Mouse (Mus musculus): Measurements from ENCODE around the gene Snd1. TPM values are rescaled to one million over a fixed set of nuclear protein-coding genes. Genes with fewer than 3 reads are reported as not detected.
A peak's percentile ranks its signal among the peaks of the same experiment; 100 is the strongest.

Snd1 gene
- total RNA-seq, 2 experiments from 2014 or later = 112 to 139 TPM

GRCm38 (mm10) chr6:28743586-28743985 is 268.6 kb downstream of the Snd1 start:
- no peak for DNase-seq (ENCODE audit: low spot score in 2 of 2)

GRCm38 (mm10) chr6:28745864-28746263 is 270.9 kb downstream of the Snd1 start:
- DNase-seq (ENCODE audit: low spot score in 2 of 2) = no peak

DNA sequence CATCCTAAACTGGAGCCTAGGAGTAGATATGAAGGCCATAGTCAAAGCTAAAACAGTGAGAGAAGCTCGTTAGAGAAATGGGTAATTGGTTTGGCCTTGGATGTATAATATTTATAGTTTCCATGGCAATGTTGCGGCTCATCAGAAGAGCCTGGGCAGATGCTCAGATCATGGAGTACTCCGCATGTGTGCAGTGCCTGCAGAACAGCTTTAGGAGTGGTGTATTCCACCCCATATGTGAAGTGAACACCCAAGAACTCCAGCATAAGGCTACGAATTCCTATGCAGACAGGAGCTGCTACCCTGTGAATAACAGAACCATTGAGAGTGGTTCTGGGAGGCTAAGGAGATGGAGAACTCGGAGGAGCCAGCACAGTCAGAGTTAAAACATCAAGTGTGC is 272.1 kb downstream of the Snd1 start:
- DNase-seq (ENCODE audit: low spot score in 2 of 2) = no peak

DNA sequence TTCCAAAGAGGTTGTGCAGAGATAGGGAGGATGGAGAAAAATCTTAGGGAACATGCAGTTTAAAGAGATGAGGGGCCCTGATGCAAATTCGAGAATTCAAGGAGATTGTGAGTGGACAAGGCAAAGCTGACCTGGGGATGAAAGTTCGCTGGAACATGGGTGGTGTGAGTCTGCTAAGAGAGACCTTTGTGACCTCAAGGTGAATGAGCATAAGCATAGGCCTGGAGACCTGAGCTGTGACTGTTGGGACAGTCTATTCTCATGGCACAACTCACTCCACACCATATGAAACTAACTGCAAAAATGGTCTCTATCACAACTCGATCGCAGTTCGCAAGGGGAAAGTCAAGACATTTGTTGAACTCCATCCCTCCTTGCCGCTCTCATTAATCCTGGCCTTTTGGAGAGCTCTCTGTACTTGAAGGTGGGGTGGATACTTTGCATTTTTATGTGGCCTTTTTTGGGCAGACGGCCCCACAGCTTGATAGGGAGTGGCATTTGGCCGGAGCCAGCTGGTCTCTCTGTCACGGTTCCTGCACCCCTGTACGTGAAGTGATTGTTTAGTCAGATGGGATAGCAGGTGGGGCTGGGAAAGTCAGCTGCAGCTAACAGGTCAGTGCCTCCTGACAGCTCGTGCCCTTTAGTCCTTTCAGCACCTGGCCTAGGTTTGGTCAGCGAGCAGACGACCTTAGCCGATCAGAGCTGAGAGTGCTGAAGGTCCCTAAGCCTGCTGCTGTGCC is 273.2 kb downstream of the Snd1 start:
- DNase-seq (ENCODE audit: low spot score in 2 of 2) = no peak

GRCm38 (mm10) chr6:28749224-28749623 is 274.3 kb downstream of the Snd1 start:
- no peak for DNase-seq (ENCODE audit: low spot score in 2 of 2)

DNA sequence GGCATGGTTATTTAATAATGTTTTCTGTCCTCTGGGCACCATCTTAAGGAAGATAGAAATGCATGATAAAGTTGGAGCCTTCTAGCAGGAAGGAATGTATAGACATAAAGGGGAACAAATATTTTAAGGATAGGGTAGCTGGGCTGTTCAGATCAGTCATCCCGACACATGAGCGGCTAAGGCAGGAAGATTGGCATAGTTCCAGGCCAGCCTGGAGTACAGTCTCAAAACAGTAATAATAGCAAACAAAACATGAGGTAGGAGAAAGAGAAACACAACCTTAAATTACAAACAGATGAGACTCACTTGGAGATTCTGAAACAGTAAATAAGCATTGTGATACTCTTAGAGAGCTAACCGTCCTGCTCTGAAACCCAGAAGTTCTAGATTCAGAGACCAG is 276.2 kb downstream of the Snd1 start:
- DNase-seq (ENCODE audit: low spot score in 2 of 2) = no peak

GRCm38 (mm10) chr6:28753217-28753616 is 278.3 kb downstream of the Snd1 start:
- no peak for DNase-seq (ENCODE audit: low spot score in 2 of 2)

DNA sequence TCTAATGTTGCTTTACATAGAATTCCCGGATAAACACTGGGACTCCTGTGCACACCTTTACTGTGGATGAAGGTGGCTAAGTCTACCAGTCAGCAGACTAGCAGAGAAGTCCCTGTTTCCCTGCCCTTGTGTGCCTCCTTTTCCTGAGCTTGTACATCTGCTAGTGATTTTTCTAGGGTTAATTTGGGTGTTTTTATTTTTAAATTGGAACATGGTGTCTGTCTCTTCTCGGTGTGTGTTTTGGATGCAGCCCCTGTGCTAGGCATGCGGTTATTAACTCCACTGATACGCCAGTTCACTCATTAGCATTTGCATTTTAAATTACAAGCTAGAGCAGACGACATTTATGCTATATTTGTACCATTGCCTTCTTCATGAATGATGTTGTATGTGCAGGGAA is 278.7 kb downstream of the Snd1 start:
- no peak for DNase-seq (ENCODE audit: low spot score in 2 of 2)

GRCm38 (mm10) chr6:28754127-28754898 is 279.4 kb downstream of the Snd1 start:
- no peak for DNase-seq (ENCODE audit: low spot score in 2 of 2)

- peak in 1 of 2 experiments; percentile 26 for DNase-seq (ENCODE audit: low spot score in 2 of 2)
Observed at GRCm38 (mm10) chr6:28756306-28757018, 281.5 kb downstream of the Snd1 start.

DNA sequence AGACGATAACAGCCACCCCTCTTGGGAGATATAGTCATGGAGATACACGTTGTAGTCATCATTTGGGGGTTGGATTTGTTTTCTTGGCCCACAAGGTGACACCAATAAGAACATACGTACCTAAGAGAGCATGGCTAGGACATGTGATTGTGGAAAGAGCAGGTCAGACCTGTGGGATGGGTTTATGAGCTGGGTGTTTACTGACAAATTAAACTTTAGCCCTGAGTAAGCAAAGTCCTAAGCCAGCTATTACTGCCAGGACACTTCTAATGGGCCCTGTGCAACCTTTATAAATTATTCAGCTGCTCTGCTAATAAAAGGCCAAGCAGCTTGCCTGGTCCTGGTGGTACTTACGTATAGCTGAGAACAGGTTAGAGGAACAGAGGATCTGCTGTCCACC is 283.4 kb downstream of the Snd1 start:
- no peak for DNase-seq (ENCODE audit: low spot score in 2 of 2)

DNA sequence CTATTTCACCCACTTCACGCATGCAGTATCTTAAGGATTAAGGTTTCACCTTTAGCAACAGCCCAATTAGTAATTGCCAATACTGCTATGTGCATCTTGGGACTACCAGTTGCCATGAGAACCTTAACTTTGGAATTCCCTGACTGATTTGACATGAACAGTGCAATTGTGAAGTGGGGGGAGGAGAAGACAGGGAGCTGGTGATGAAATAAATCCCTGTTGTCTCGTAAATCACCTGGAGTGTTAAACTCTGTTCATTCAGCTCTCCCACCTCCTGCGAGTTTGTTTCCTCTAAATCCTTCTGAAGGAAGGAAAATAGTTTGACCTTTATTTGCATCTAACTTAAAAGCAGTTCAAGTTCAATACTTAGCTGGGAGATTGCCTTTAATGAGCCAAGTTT is 286.8 kb downstream of the Snd1 start:
- no peak for DNase-seq (ENCODE audit: low spot score in 2 of 2)

GRCm38 (mm10) chr6:28762132-28762775 is 287.3 kb downstream of the Snd1 start:
- no peak for DNase-seq (ENCODE audit: low spot score in 2 of 2)

DNA sequence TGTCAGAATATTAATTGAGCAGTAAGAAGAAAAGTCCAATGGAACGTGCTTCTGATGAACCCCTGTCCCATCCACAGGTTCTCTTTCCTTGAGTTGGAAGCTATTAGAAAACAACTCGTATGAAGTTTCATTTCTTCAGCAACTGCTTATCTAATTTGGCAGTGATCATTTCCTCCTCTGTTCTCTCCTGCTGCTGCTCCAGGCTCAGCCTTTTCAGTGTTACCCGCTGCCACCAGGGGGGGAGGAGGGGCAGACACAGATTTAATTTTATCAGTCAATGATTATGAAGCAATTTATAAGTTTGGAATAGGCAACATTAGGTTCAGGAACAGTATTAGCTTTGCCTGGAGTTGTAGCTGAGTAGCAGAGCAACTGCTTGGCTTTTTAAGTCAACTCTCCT is 291.7 kb downstream of the Snd1 start:
- no peak for DNase-seq (ENCODE audit: low spot score in 2 of 2)

- no peak for DNase-seq (ENCODE audit: low spot score in 2 of 2)
Observed at GRCm38 (mm10) chr6:28767891-28768481, 293.0 kb downstream of the Snd1 start.

DNA sequence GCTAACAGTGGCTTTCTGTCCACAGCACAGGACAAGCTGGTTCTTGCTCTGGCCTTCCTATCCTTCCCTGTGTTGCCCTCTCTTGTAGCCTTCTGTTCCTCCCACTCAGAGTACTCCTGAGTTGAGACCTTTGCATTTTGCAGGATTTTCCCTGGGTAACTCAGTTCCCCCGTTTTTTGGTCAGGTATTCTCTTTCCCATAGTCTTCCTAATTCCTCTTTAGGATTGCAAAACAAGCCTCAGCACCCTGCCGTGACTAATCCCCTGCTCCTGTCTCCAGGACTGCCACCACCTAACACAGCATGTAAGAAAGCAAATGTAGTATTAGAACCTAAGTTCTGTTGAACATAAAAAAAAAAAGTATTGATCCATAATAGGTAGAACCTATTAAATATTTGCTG is 296.4 kb downstream of the Snd1 start:
- DNase-seq (ENCODE audit: low spot score in 2 of 2) = no peak

DNA sequence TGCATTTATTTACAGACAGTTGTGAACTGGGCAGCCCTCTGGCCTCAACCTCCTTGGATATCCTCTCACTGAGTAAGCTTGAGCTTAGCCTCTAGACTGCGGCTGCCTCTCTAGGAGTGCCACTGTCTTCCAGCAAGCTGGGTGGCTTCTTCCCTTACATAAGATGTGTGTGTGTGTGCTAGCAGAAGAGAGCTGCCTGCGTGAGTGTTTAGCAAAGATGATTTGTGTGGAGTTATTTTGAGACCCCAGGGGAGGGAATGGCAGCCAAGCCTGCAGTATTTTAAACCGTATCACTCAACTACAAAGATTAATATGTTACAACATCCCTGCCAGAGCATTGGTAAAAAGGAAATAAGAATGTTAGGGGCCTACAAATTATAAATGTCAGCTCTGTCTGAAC is 306.8 kb downstream of the Snd1 start:
- DNase-seq (ENCODE audit: low spot score in 2 of 2) = no peak

GRCm38 (mm10) chr6:28783082-28783647 is 308.2 kb downstream of the Snd1 start:
- DNase-seq (ENCODE audit: low spot score in 2 of 2) = no peak

GRCm38 (mm10) chr6:28783953-28784352 is 309.0 kb downstream of the Snd1 start:
- no peak for DNase-seq (ENCODE audit: low spot score in 2 of 2)

- DNase-seq (ENCODE audit: low spot score in 2 of 2) = no peak
Observed at GRCm38 (mm10) chr6:28785770-28786169, 310.8 kb downstream of the Snd1 start.

DNA sequence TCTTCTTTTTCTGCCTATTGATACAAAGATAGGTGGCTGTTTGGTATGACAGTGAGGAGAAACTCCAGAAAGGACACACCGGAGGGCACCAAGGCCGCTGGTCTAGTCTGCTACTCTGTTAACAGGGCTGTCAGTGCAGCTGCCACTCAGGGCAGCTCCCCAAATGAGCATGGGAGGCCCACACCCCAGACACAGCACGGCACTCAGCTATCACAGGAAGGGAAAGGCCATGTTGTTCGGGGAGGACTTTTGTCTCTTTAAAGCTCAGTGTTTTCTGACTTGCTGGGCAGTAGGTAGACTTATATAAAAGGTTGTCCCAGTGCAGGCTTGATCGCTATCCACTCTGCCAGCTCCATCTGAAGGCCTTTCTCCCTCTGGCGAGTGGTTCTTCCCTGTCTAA is 312.2 kb downstream of the Snd1 start:
- DNase-seq (ENCODE audit: low spot score in 2 of 2) = no peak

Data from adrenal gland, adult 18-20 months (tissue).